Mouse (Mus musculus) CD8-positive naive resting alpha-beta T cell, adult 57 days (primary cell): ENCODE data around the gene Mpl. TPM values are rescaled to one million over a fixed set of nuclear protein-coding genes. Genes with fewer than 3 reads are reported as not detected.

Source experiments
- total RNA-seq: library from RNA; stranded (reverse); gene quantifications from one replicate; pipeline ENCODE4 v1.2.4, GENCODE M21; 2023

Mpl gene
- total RNA-seq = not detected

GRCm38 (mm10) chr4:118457345-118457975 is at the start of gene Mpl:
Mpl (minus strand) TSS chr4:118457513.

GRCm38 (mm10) chr4:118489717-118490132 is 32.4 kb upstream of the Mpl start, which contains the start of gene Tie1:
Tie1 (minus strand) TSS chr4:118490061.

DNA sequence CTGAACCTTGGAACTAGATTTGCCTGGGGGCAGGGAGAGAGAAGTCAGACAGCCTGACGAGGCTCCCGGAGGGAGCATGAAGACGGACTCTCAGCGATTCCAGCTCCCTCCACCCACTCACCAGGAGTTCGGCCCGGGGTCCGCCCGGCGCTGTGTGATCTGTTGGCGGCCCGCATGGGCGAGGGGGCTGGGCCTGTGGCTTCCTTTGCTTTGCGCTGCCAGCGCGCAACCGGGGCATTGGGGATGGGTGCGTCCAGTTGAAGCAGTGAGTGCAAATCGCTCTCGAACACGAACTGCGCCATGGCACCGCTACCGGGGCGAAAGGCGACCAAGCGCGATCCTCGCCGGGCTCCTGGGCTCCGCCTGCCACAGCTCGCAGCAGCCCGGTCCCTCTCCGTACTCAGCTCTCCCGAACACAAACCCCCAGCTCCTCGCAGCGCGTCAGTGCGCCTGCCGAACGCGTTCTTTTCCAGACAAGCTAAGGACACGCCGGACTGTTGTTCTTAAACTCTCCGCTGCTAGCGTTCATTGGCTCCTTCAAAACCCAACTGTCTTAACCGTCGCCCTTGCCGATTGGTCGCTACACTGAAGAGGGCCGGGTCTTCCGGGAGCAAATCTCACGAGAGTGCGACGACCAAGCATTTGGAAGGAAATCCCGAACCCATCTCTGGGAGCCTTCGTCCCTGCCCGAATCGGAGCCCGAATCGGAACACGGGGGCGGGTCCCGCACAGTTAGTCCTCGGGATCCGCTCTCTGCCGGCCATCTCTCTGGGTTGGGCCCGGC is 20.3 kb downstream of the Mpl start, which contains the start of gene Cdc20:
Gene Cdc20 (minus strand): TSS at position 533 of the 784 bp plus-strand sequence.

DNA sequence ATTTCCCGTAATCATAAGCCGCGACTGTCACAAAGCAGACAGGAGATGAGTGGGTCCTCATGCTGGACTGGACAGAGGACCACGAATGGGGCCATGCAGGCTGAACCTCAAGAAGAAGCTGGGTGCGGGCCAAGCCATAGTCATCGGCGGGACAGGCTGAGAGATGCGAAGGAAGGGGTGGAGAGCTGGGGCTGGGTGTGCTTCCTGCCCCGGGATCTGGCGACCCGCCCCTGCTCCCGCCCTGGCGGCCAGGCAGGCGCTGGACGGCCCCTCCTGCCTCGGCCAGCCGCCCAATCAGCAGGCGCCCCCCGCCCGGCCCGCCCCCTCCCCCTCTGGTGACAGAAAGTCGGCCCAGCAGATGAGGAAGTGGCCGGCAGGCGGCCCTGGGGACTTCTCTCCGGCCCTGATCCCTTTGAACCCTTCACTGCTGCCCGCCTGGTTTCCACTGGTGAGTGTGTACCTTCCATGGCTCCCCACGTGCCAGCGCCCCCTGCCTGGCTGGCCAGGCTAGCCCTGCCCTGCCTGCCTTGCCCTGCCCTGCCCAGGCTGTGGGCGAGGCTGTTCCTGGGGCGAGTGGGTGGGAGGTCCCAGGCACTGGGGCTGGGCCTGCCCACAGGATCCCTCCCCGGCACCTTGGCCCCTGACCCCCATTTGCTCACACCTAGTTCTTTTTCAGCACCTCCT is 29.4 kb downstream of the Mpl start, which contains the start of gene Elovl1:
Gene Elovl1 (plus strand): TSS at position 326 of the 684 bp plus-strand sequence.

DNA sequence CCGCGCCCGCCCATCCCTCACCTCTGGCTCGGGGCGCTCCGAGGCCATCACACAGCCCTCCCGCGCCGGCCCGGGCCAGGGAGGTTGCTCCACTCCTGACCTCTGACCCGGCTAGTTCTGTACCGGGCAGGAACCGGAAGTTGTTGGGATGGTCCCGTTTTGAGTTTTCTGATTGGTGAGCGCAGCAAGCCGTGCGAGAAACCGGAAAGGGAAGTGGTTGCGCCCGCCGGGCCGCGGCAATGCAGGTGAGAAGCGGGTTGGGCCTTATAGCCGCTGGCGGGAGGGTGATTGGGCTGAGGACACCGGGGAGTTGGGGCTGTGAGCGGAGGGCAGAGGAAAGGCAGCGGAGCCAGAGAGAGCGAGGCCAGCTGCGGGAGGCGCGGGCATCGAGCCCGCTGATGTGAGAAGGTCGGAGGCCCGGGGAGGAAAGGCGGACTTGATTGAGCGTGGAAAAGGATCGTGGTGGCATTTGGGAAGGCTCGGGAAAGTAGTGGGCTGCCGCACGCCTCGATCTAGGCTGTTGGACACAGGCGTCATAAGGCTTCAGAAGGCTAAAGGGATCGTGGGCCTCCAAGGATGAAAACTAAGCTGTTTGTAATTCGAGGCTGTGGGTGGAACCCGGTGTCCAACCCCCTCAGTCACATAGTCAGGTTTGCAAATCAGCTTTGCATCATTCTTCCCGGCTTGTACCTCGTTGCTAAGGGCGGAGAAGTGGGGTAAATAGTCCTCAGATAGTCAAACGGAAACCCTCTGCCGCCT is 48.0 kb downstream of the Mpl start, which contains the start of the genes Szt2 and Med8:
Gene Szt2 (minus strand): TSS at position 132 of the 759 bp plus-strand sequence.
Gene Med8 (plus strand): TSS at position 196 of the 759 bp plus-strand sequence.

Other genes with a start within 250 kb of the Mpl start
- 1.9 TPM for gene Ptprf, start 166.1 kb downstream of the Mpl start, total RNA-seq
- gene Szt2, start 48.2 kb downstream of the Mpl start, total RNA-seq = 74.1 TPM
- 59.5 TPM for gene Med8, start 48.2 kb downstream of the Mpl start, total RNA-seq
- gene Elovl1, start 29.4 kb downstream of the Mpl start, total RNA-seq = 39.3 TPM
- 4.2 TPM for gene Cdc20, start 20.2 kb downstream of the Mpl start, total RNA-seq
- 0.18 TPM for gene Tie1, start 32.5 kb upstream of the Mpl start, total RNA-seq
- not detected for gene 2610528J11Rik, start 69.5 kb upstream of the Mpl start, total RNA-seq
- gene Tmem125, start 86.5 kb upstream of the Mpl start, total RNA-seq = not detected
- not detected for gene Cfap57, start 163.3 kb upstream of the Mpl start, total RNA-seq
- 69.7 TPM for gene Ebna1bp2, start 163.3 kb upstream of the Mpl start, total RNA-seq
- gene Olfr62, start 201.4 kb upstream of the Mpl start, total RNA-seq = not detected
- not detected for gene Olfr1342, start 235.2 kb upstream of the Mpl start, total RNA-seq
- not detected for gene Olfr1341, start 246.0 kb upstream of the Mpl start, total RNA-seq